Mouse (Mus musculus): Measurements from ENCODE around the gene Gm49388. TPM values are rescaled to one million over a fixed set of nuclear protein-coding genes. Genes with fewer than 3 reads are reported as not detected.

Gene Gm49388
- polyA plus RNA-seq, 1 experiment from 2014 or later: not detected

GRCm38 (mm10) chr7:127797076-127797845 lies 11.9 kb downstream of the Gm49388 start:
- Histone ChIP-seq H3K9me3 (ENCODE audit: control insufficient read depth, low read length) (no peaks in the 10 kb centered on the region), H3K4me1 (replicated peaks; ENCODE audit: control insufficient read depth, insufficient read depth, low read length) (0 out of 2 replicates have a peak, but pooled peaks cover 5% of the 10 kb centered on the region), H3K27ac (no peak overlapping the region), H3K9ac (no peak overlapping the region), H3K27me3 (ENCODE audit: control insufficient read depth, insufficient read depth, low read length) (no peaks in the 10 kb centered on the region), H3K36me3 (replicated peaks; ENCODE audit: control insufficient read depth, insufficient read depth) (peaks cover 80% of the 10 kb centered on the region), H3K4me2 (replicated peaks) (no peak overlapping the region), H3K4me3 (replicated peaks; ENCODE audit: low read length) (no peak overlapping the region)
- 95% methylated on average over 23 of the region's 23 CpGs for WGBS
- DNase-seq (ENCODE audit: low spot score) (no peak), ATAC-seq (ENCODE audit: low FRiP score) (no peak)

GRCm38 (mm10) chr7:127798591-127798990 lies 13.2 kb downstream of the Gm49388 start:
- over 99% methylated on average over 4 of the region's 4 CpGs for WGBS
- Histone ChIP-seq H3K27ac (no peak overlapping the region), H3K9ac (no peak overlapping the region), H3K4me2 (replicated peaks) (no peak overlapping the region), H3K36me3 (replicated peaks; ENCODE audit: control insufficient read depth, insufficient read depth) (peaks cover 74% of the 10 kb centered on the region), H3K27me3 (ENCODE audit: control insufficient read depth, insufficient read depth, low read length) (no peaks in the 10 kb centered on the region), H3K4me3 (replicated peaks; ENCODE audit: low read length) (no peak overlapping the region), H3K4me1 (replicated peaks; ENCODE audit: control insufficient read depth, insufficient read depth, low read length) (0 out of 2 replicates have a peak, but pooled peaks cover 5% of the 10 kb centered on the region), H3K9me3 (ENCODE audit: control insufficient read depth, low read length) (no peaks in the 10 kb centered on the region)
- DNase-seq (ENCODE audit: low spot score) (no peak), ATAC-seq (ENCODE audit: low FRiP score) (no peak)

GRCm38 (mm10) chr7:127799211-127799610 lies 13.8 kb downstream of the Gm49388 start:
- Histone ChIP-seq H3K27ac (no peak overlapping the region), H3K4me2 (replicated peaks) (no peak overlapping the region), H3K4me3 (replicated peaks; ENCODE audit: low read length) (no peak overlapping the region), H3K36me3 (replicated peaks; ENCODE audit: control insufficient read depth, insufficient read depth) (peaks cover 71% of the 10 kb centered on the region), H3K4me1 (replicated peaks; ENCODE audit: control insufficient read depth, insufficient read depth, low read length) (0 out of 2 replicates have a peak, but pooled peaks cover 5% of the 10 kb centered on the region), H3K9me3 (ENCODE audit: control insufficient read depth, low read length) (no peaks in the 10 kb centered on the region), H3K27me3 (ENCODE audit: control insufficient read depth, insufficient read depth, low read length) (no peaks in the 10 kb centered on the region), H3K9ac (no peak overlapping the region)
- WGBS: 95% methylated on average over 13 of the region's 13 CpGs
- DNase-seq (ENCODE audit: low spot score): no peak
- ATAC-seq (ENCODE audit: low FRiP score): no peak

- 100% methylated on average over 1 of the region's 1 CpGs for WGBS
- no peaks in the 10 kb centered on the region for H3K27me3 ChIP-seq (ENCODE audit: control insufficient read depth, insufficient read depth, low read length)
- peak overlapping the region; percentile 6; the same call in 1 of the 2 replicates for H3K27ac ChIP-seq
- H3K36me3 ChIP-seq (replicated peaks; ENCODE audit: control insufficient read depth, insufficient read depth): peaks cover 66% of the 10 kb centered on the region
- no peak overlapping the region for H3K4me2 ChIP-seq (replicated peaks)
- ATAC-seq (ENCODE audit: low FRiP score) (no peak), DNase-seq (ENCODE audit: low spot score) (no peak)
- H3K4me1 ChIP-seq (replicated peaks; ENCODE audit: control insufficient read depth, insufficient read depth, low read length): 0 out of 2 replicates have a peak, but pooled peaks cover 5% of the 10 kb centered on the region
- H3K4me3 ChIP-seq (replicated peaks; ENCODE audit: low read length): no peak overlapping the region
- no peaks in the 10 kb centered on the region for H3K9me3 ChIP-seq (ENCODE audit: control insufficient read depth, low read length)
- H3K9ac ChIP-seq: no peak overlapping the region
Measured at GRCm38 (mm10) chr7:127799738-127800137, 14.3 kb downstream of the Gm49388 start.

- ATAC-seq (ENCODE audit: low FRiP score): peak; percentile 64
- H3K9me3 ChIP-seq (ENCODE audit: control insufficient read depth, low read length): no peaks in the 10 kb centered on the region
Measured at GRCm38 (mm10) chr7:127800435-127801009, 15.1 kb downstream of the Gm49388 start, which contains the start of gene Hsd3b7. Gene Hsd3b7, plus strand, starts transcription at chr7:127800604.

GRCm38 (mm10) chr7:127801010-127801621 lies 15.7 kb downstream of the Gm49388 start:
- no peak overlapping the region for H3K27ac ChIP-seq
- peak overlapping the region; percentile 24; the same call in 1 of the 2 replicates for H3K4me2 ChIP-seq (replicated peaks)
- H3K9ac ChIP-seq: no peak overlapping the region
- no peak for DNase-seq (ENCODE audit: low spot score)
- no peak overlapping the region for H3K4me3 ChIP-seq (replicated peaks; ENCODE audit: low read length)
- 91% methylated on average over 8 of the region's 8 CpGs for WGBS
- H3K27me3 ChIP-seq (ENCODE audit: control insufficient read depth, insufficient read depth, low read length): no peaks in the 10 kb centered on the region
- H3K4me1 ChIP-seq (replicated peaks; ENCODE audit: control insufficient read depth, insufficient read depth, low read length): 0 out of 2 replicates have a peak, but pooled peaks cover 5% of the 10 kb centered on the region
- no peaks in the 10 kb centered on the region for H3K9me3 ChIP-seq (ENCODE audit: control insufficient read depth, low read length)
- peaks cover 61% of the 10 kb centered on the region for H3K36me3 ChIP-seq (replicated peaks; ENCODE audit: control insufficient read depth, insufficient read depth)
- ATAC-seq (ENCODE audit: low FRiP score): 0 out of 2 replicates have a peak, but pooled peaks have one; percentile 1

More at GRCm38 (mm10) chr7:127800435-127801009, 15.1 kb downstream of the Gm49388 start, which contains the start of gene Hsd3b7:
- Histone ChIP-seq H3K27me3 (ENCODE audit: control insufficient read depth, insufficient read depth, low read length) (no peaks in the 10 kb centered on the region), H3K4me1 (replicated peaks; ENCODE audit: control insufficient read depth, insufficient read depth, low read length) (0 out of 2 replicates have a peak, but pooled peaks cover 5% of the 10 kb centered on the region), H3K36me3 (replicated peaks; ENCODE audit: control insufficient read depth, insufficient read depth) (peaks cover 63% of the 10 kb centered on the region), H3K4me2 (replicated peaks) (peak within 1 kb of the TSS; percentile 24), H3K9ac (no peak within 1 kb of the TSS), H3K27ac (peak within 1 kb of the TSS; percentile 6; the same call in 1 of the 2 replicates), H3K4me3 (replicated peaks; ENCODE audit: low read length) (no peak within 1 kb of the TSS)
- 44% methylated on average over 4 of the region's 6 CpGs for WGBS
- peak; percentile 80 for DNase-seq (ENCODE audit: low spot score)

- H3K4me1 ChIP-seq (replicated peaks; ENCODE audit: control insufficient read depth, insufficient read depth, low read length): 0 out of 2 replicates have a peak, but pooled peaks cover 5% of the 10 kb centered on the region
- 93% methylated on average over 17 of the region's 17 CpGs for WGBS
- no peaks in the 10 kb centered on the region for H3K9me3 ChIP-seq (ENCODE audit: control insufficient read depth, low read length)
- H3K27me3 ChIP-seq (ENCODE audit: control insufficient read depth, insufficient read depth, low read length): no peaks in the 10 kb centered on the region
- H3K4me3 ChIP-seq (replicated peaks; ENCODE audit: low read length): no peak overlapping the region
- H3K4me2 ChIP-seq (replicated peaks): no peak overlapping the region
- H3K9ac ChIP-seq: no peak overlapping the region
- no peak overlapping the region for H3K27ac ChIP-seq
- ATAC-seq (ENCODE audit: low FRiP score) (no peak), DNase-seq (ENCODE audit: low spot score) (no peak)
- peaks cover 56% of the 10 kb centered on the region for H3K36me3 ChIP-seq (replicated peaks; ENCODE audit: control insufficient read depth, insufficient read depth)
Measured at GRCm38 (mm10) chr7:127802313-127802712, 16.9 kb downstream of the Gm49388 start.

GRCm38 (mm10) chr7:127808821-127809220 lies 23.4 kb downstream of the Gm49388 start:
- no peak overlapping the region for H3K4me3 ChIP-seq (replicated peaks; ENCODE audit: low read length)
- H3K9me3 ChIP-seq (ENCODE audit: control insufficient read depth, low read length): no peaks in the 10 kb centered on the region

GRCm38 (mm10) chr7:127809846-127810245 lies 24.4 kb downstream of the Gm49388 start:
- no peak for ATAC-seq (ENCODE audit: low FRiP score)
- 94% methylated on average over 1 of the region's 1 CpGs for WGBS
- Histone ChIP-seq H3K4me2 (replicated peaks) (no peak overlapping the region), H3K9me3 (ENCODE audit: control insufficient read depth, low read length) (no peaks in the 10 kb centered on the region), H3K4me1 (replicated peaks; ENCODE audit: control insufficient read depth, insufficient read depth, low read length) (no peaks in the 10 kb centered on the region), H3K27me3 (ENCODE audit: control insufficient read depth, insufficient read depth, low read length) (no peaks in the 10 kb centered on the region), H3K36me3 (replicated peaks; ENCODE audit: control insufficient read depth, insufficient read depth) (peaks cover 87% of the 10 kb centered on the region), H3K4me3 (replicated peaks; ENCODE audit: low read length) (no peak overlapping the region), H3K9ac (no peak overlapping the region), H3K27ac (no peak overlapping the region)
- DNase-seq (ENCODE audit: low spot score): no peak

More at GRCm38 (mm10) chr7:127808821-127809220, 23.4 kb downstream of the Gm49388 start:
- DNase-seq (ENCODE audit: low spot score) (no peak), ATAC-seq (ENCODE audit: low FRiP score) (no peak)
- no peak overlapping the region for H3K9ac ChIP-seq
- no peaks in the 10 kb centered on the region for H3K4me1 ChIP-seq (replicated peaks; ENCODE audit: control insufficient read depth, insufficient read depth, low read length)
- H3K27ac ChIP-seq: no peak overlapping the region
- H3K4me2 ChIP-seq (replicated peaks): no peak overlapping the region
- WGBS: 80% methylated on average over 5 of the region's 5 CpGs
- no peaks in the 10 kb centered on the region for H3K27me3 ChIP-seq (ENCODE audit: control insufficient read depth, insufficient read depth, low read length)
- H3K36me3 ChIP-seq (replicated peaks; ENCODE audit: control insufficient read depth, insufficient read depth): peaks cover 78% of the 10 kb centered on the region
